Mouse (Mus musculus) MEL (cell line): Measurements from ENCODE around the gene Spata2.

ENCODE experiments used
- CHD2 ChIP-seq: IDR thresholded peaks from 2 replicates; pipeline ENCODE4 v1.6.1; 2011; ENCODE audit warnings: low read length, improper control_type of control experiment
- CTCF ChIP-seq, 3 experiments: IDR thresholded peaks in 2 of 3; conservative IDR thresholded peaks in 1 of 3; 2 replicates each; pipeline ENCODE4 v1.5.1; 2011 to 2012; ENCODE audit warnings: low read length in 3 of 3, low read depth in 2 of 3, mild to moderate bottlenecking in 2 of 3, improper control_type of control experiment in 1 of 3, inconsistent platforms in 1 of 3, mixed read lengths in 1 of 3, moderate library complexity in 1 of 3; ENCODE audit not compliant: control insufficient read depth in 1 of 3, insufficient read depth in 1 of 3, poor library complexity in 1 of 3, severe bottlenecking in 1 of 3
- E2F4 ChIP-seq: IDR thresholded peaks from 2 replicates; pipeline ENCODE4 v1.6.1; 2011; ENCODE audit warnings: low read depth, low read length, improper control_type of control experiment, borderline replicate concordance
- EP300 ChIP-seq, 2 experiments: IDR thresholded peaks; 2 replicates each; pipeline ENCODE4 v1.6.1; 2011; ENCODE audit warnings: improper control_type of control experiment in 2 of 2, low read length in 2 of 2, low read depth in 1 of 2, mild to moderate bottlenecking in 1 of 2
- GATA1 ChIP-seq: IDR thresholded peaks from 2 replicates; pipeline ENCODE4 v1.6.1; 2011; ENCODE audit warnings: low read depth, low read length, improper control_type of control experiment
- KAT2A ChIP-seq: conservative IDR thresholded peaks from 2 replicates; pipeline ENCODE4 v1.6.1; 2012; ENCODE audit warnings: low read depth, low read length, improper control_type of control experiment, inconsistent platforms
- MAFK ChIP-seq: IDR thresholded peaks from 2 replicates; pipeline ENCODE4 v1.6.1; 2011; ENCODE audit warnings: low read depth, mild to moderate bottlenecking, low read length, improper control_type of control experiment, borderline replicate concordance
- MAX ChIP-seq: IDR thresholded peaks from 2 replicates; pipeline ENCODE4 v1.6.1; 2011; ENCODE audit warnings: low read length, improper control_type of control experiment
- MEF2A ChIP-seq: IDR thresholded peaks from 2 replicates; pipeline ENCODE4 v1.6.1; 2014; ENCODE audit warnings: low read depth, mild to moderate bottlenecking, inconsistent platforms, low read length, improper control_type of control experiment; ENCODE audit not compliant: poor library complexity, insufficient replicate concordance, severe bottlenecking; ENCODE audit errors: extremely low read depth
- MYC ChIP-seq: IDR thresholded peaks from 2 replicates; pipeline ENCODE4 v1.6.1; 2011; ENCODE audit warnings: low read depth, mild to moderate bottlenecking, low read length, improper control_type of control experiment, moderate library complexity
- POLR2A ChIP-seq, 2 experiments: IDR thresholded peaks; 2 replicates each; pipeline ENCODE4 v1.6.1; 2011 to 2012; ENCODE audit warnings: low read length in 2 of 2, mild to moderate bottlenecking in 2 of 2, control low read depth in 1 of 2, improper control_type of control experiment in 1 of 2, low read depth in 1 of 2, moderate library complexity in 1 of 2; ENCODE audit not compliant: control insufficient read depth in 1 of 2, insufficient read depth in 1 of 2, poor library complexity in 1 of 2
- POLR2AphosphoS2 ChIP-seq: IDR thresholded peaks from 2 replicates; pipeline ENCODE4 v1.6.1; 2011; ENCODE audit warnings: low read length, improper control_type of control experiment

GRCm38 (mm10) chr2:167486573-167486972, 6.1 kb downstream of the Spata2 start:
- TF ChIP-seq CTCF (IDR thresholded peaks at IDR 0.05 in 2 of 3, conservative IDR thresholded peaks at IDR 0.05 in 1 of 3; ENCODE audit: control insufficient read depth in 1 of 3, insufficient read depth in 1 of 3, low read depth in 2 of 3, low read length in 3 of 3, poor library complexity in 1 of 3, severe bottlenecking in 1 of 3) (no peak), POLR2A (IDR thresholded peaks at IDR 0.05; ENCODE audit: control insufficient read depth in 1 of 2, insufficient read depth in 1 of 2, low read depth in 1 of 2, low read length in 2 of 2, poor library complexity in 1 of 2) (no peak), CHD2 (no peak), EP300 (IDR thresholded peaks at IDR 0.05; ENCODE audit: low read depth in 1 of 2, low read length in 2 of 2) (no peak), MAFK (no peak), GATA1 (no peak), MYC (no peak), POLR2AphosphoS2 (no peak), MAX (no peak), MEF2A (no peak), E2F4 (no peak), KAT2A (no peak)
